Mouse (Mus musculus): ENCODE measurements around the gene Aftph.
A peak's percentile ranks its signal among the peaks of the same experiment; 100 is the strongest.

Gene Aftph

DNA sequence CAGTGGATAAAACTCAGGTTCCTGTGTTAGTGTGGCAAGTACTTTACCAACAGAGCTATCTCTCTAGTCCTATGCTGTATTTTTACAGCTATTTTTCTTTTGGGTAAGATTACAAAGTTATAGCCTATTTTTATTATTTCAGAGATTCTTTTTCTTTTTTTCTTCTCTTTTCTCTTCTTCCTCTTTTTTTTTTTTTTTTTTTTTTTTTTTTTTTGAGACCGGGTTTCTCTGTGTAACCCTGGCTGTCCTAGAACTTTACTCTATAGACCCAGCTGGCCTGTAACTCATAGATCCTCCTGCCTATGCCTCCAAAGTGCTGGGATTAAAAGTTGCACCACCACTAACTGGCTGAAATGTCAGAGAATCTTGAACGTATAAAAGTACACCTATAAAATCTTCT lies 13.3 kb downstream of the Aftph start:
- no peak for DNase-seq (ENCODE audit: low spot score)

- DNase-seq (ENCODE audit: low spot score) = no peak
Measured at GRCm38 (mm10) chr11:20723572-20723971, 17.8 kb downstream of the Aftph start.

GRCm38 (mm10) chr11:20712068-20712671 lies 29.2 kb downstream of the Aftph start:
- DNase-seq (ENCODE audit: low spot score) = no peak

DNA sequence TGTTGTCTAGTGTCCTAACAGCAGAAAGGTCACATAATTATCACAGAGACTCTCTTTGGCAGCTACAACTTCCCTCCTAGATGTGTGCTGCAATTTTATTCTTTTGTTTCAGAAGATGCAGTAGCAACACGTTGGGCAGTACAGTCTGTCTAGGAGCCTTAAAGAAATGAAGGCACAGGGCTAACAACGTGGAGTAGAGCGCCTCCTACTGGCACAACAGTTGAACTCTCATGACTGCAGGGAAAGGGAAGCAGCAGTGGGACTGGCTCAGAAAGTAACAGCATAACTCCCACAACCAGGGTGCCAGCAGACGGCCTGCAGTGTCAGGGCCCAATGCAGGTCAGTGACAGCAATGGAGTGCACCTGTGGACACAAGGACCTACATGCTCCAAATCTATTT lies 50.4 kb downstream of the Aftph start:
- DNase-seq (ENCODE audit: low spot score) = peak; percentile 90

DNA sequence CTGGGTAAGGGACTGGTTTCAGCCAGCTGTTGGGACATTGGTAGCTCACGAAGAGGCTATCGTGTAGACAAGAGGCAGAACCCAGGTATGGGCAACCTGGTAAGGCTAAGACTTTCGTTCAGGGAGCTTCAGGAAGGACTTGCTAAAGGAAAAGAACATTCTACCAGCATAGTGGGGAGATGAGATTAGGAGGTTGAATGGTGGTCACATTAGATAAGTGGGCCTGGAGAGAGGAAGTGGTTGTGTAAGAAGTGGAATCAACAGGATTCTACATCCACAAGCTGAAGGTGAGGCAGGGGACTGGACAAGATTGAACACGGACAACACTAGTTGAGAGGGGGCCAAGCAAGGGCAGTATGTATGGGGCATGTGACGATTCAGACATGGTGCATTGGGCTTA lies 59.7 kb downstream of the Aftph start:
- no peak for DNase-seq (ENCODE audit: low spot score)

GRCm38 (mm10) chr11:20680781-20681180 lies 60.6 kb downstream of the Aftph start:
- DNase-seq (ENCODE audit: low spot score) = no peak

GRCm38 (mm10) chr11:20679396-20679795 lies 62.0 kb downstream of the Aftph start:
- DNase-seq (ENCODE audit: low spot score) = no peak

GRCm38 (mm10) chr11:20672513-20672912 lies 68.9 kb downstream of the Aftph start:
- no peak for DNase-seq (ENCODE audit: low spot score)

GRCm38 (mm10) chr11:20671789-20672392 lies 69.5 kb downstream of the Aftph start:
- DNase-seq (ENCODE audit: low spot score) = peak; percentile 39

DNA sequence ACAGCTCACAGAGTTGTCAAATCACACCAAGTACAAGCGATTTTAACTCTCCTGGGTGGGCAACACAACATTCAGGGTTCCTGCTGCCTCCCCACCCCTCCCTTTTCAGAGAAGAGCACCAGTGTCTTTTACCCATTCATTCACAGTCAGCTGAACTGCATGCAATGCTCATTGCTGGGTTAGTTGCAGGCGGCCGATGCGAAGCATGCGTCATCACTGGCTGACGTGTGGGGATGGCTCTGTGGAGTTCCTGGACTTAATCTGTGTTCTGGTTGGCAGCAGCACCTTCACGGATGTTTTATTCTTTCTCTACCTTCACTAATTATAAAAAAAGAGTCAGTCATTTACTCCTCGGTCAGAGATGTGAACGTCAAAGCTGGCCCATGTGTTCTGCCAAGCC lies 76.5 kb downstream of the Aftph start:
- no peak for DNase-seq (ENCODE audit: low spot score)

DNA sequence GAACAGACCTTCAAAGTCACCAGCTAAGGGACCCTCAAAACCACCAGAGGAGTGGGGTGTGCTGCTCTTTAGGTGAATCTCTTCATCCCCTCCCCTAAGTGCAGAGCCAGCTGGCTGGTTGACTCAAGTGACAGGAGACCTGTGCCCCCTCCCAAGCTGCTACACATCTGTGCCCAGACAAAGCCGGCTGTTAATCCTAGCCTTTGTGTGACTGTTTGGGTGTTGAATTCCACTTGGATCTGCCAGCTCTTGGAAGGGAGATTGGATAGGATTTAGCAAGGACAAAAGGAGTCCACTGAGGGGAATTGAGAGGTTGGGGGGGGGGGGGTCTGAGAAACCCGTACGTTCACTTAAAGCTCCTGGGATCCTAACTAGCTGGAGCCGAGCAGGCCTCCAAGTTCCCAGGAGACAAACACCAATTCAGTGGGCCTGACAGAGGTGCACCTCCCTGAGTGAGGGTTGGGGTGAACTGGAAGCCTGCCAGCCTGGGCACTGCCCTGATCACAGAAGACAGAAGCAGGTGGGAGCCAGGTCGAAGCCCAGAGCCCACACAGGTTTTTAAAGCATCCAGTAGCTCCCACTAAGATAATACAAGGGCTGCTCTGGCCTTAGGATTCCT lies 77.7 kb downstream of the Aftph start:
- peak; percentile 67 for DNase-seq (ENCODE audit: low spot score)

- DNase-seq (ENCODE audit: low spot score) = peak; percentile 53
Measured at GRCm38 (mm10) chr11:20662811-20663210, 78.6 kb downstream of the Aftph start.

DNA sequence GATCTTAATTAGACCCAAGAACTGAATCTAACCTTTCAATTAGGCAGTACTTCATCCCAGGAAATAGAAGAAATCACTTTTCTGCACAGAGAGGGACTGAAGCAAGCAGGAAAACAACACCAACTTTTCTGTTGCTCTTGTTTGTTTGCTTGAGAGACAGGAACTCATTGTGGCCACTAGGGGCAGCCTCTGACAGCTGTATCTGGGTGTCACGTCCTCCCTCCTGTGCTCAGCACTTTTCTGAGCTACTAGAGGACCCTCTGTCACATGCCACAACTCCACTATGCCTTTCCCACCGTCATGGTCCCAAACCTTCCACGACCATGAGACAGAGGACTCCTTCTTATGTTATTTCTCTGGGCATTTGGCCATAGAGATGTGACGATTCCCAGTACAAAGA lies 79.7 kb downstream of the Aftph start:
- peak; percentile 71 for DNase-seq (ENCODE audit: low spot score)

DNA sequence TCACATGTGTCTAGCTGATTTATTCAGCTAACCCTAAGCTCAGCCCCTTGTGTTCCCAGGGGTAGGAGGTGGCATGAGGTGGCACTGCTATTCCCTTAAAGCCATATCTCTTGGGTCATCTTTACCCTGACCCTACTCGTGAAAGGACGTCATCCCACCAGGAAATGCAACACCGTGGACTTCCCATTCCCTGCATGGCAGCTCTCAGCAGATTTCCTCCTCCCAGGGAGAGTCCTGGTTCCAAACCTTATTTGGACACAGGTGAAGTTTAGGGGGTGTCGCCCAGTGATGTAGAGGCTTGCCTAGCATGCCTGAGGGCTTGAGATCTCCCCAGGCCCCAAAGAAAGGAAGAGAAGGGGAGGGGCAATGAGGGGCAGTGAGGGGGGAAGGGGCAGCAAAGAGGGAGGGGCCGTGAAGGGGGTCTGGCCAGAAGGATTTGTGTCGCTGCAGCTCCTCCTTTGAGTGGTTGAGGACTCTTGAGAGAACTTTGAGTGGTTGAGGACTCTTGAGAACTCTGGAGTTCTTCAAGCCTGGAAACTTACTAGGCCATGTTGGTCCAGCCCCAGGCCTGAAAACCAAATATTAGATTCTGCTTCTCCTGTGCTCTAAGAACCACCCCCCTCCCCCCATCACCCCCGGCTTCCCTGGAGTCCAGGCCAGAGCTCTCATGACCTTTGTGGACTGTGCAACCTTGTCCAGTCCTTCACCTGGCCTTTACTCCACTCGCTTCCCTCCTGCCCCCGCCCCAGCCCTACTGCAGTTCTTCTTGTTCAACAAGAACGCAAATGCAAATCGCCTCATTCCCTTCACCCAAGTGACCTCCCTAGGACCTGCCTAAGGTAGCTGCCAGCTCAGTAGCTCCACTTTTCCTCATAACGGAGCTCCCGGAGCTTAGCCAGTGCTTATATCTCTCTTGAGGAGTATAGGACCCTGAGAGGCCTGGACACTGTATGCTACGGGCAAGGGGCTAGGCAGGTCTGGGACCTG lies 81.0 kb downstream of the Aftph start:
- DNase-seq (ENCODE audit: low spot score) = no peak

GRCm38 (mm10) chr11:20659094-20659493 lies 82.3 kb downstream of the Aftph start:
- no peak for DNase-seq (ENCODE audit: low spot score)

- DNase-seq (ENCODE audit: low spot score) = peak; percentile 51
Measured at GRCm38 (mm10) chr11:20656711-20657057, 84.7 kb downstream of the Aftph start.

DNA sequence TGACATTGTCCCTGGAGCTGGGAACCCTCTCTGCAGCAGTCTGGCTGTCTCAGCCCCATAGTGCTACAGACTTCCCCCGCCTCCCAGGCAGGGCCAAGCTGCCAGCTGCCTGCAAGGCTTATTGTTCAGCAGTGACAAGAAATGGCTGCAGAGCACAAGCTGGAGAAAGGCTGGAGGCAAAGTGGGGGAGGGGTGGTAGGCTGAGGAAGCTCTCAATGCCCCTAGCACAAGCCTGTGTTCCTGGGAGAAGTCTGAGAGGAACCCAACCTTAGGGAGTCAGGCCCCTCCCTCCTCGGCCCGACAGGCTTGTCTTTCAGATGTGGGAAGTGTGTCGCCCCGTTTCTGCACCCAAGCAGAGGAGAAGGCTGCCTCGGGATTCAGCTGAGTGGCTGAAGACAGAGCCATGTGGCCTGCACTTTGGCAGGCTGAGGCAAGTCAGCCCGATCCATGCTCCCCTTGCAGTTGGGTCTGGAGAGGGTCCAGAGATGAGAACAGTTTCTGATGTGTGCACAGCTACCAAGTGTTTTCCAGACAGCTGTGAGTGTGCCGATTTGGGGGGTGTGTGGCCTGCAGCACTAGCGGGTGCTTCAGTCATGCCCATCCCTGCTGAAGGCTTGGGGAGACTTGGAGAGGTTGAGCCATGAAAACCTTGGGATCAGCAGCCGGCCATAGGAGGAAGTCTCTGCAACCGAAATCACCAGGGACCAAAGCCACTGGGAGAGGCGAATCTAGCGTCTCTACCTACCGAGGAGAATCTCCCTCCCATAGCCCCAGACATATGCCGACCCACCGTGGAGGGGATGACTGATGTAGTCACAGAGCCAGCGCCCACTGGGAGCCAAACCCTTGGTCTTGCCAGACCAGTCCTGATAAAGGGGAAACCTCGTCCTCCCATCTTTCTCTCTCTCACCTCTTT lies 85.3 kb downstream of the Aftph start:
- peak; percentile 88 for DNase-seq (ENCODE audit: low spot score)

GRCm38 (mm10) chr11:20651166-20651565 lies 90.2 kb downstream of the Aftph start:
- no peak for DNase-seq (ENCODE audit: low spot score)

DNA sequence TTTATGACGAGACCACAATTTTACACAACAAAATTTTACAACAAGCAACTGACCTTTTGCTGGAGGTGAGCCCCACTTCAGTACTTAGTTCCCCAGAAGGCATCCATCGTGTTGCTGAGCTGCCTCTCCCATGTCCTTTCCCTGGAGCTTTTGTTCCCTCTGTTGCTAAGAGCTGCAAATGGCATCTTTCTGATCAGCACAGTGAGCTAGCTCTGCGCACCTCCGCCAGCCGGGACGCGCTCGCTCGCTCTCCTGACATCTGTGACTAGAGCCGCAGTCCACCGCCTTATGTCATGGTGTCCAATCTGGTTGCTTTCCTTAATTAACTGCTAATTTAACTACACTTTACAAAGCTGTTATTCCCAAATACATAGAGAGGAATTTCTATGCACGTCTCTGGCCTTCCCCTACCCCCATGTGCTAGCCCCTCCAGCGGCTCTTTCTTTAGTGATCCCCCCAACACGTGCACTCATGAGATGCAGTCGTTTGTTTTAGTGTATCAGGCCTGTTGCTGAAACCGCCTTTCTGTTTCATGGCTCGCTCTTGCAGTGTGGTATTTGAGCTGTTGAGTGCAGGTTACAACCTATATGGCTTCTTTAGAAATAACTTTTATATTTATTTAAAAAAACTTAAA lies 91.3 kb downstream of the Aftph start:
- DNase-seq (ENCODE audit: low spot score) = peak; percentile 81

DNA sequence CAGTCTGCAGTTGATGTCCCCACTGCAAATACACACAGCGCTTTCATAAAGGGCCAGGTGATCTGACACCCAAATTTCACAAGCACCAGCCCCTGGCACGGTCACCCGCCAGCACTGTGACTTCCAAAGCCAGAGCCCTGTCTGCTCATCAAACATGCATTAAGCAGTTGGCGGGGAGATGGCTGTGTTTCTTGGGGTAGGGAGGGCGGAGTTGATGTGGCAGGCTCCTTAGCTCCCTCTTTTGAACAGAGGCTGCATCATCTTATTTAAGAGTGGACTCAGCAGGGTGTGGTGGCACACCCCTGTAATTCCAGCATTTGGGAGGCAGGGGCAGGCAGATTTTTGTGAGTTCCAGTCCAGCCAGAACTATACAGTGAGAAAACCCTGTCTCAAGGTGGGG lies 91.9 kb downstream of the Aftph start:
- DNase-seq (ENCODE audit: low spot score) = peak; percentile 66
